Mouse (Mus musculus): ENCODE results near the gene Reln. TPM values are rescaled to one million over a fixed set of nuclear protein-coding genes. Genes with fewer than 3 reads are reported as not detected.

Gene Reln
- polyA plus RNA-seq, 1 experiment: 164 TPM

DNA sequence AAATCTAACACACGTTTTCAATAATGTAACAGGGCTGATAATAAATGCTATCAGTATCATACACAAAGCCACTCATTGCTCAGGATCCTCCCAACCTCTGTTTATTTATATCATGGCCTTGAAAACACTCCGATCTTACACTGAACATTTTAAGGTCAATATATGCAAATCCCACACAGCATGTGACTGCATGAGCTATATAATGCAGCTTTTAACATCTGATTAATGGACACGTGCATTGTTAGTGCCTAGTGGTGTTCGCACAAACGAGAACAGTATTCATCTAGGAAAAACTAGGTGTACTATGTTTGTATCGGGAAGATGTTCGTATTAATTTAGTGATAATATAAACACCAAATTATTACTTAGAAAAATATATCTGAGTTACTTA, 395.0 kb downstream of the Reln start:
- 73% methylated on average over 7 of the region's 7 CpGs for WGBS

DNA sequence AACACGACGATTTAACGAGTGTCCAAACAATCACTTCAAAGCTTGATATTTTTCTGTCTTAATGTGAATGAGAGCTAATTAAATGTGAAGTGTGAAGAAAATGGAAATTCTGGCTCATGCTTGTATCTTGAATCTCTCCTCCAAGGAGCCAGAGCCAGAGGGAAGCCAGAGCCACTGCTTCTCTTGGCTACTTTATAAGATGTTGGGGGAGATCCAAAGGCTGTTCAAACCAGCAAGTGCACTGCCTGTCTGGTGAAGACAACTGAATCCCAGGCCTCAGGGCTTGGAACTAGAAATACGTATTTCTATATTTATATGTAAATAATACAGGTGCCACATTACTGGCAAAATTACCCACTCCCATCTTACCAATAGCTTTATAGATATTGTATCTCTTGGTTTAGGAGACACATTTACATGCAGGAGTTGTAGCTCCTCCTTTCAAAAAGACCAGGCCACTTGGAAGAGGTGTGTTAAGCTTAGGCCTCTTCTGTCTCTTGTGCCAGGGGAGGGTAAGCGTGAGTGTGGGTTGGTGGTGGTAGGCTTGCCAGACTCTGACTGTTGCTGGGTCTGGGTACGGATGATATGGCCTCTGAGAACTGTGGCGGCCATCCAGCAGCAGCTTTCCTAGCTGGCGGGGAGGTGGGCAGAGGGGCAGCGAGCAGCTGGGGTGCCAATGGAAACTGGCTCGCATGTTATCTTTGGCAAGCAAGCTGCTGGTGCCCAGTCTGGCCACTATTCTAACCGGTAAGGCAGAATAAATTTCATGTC, 395.6 kb downstream of the Reln start:
- Histone ChIP-seq H3K4me1 (ENCODE audit: control insufficient read depth, insufficient read depth, low read length) (no peaks in the 10 kb centered on the region), H3K27ac (ENCODE audit: insufficient read depth, low read depth, low read length) (no peak overlapping the region), H3K4me3 (ENCODE audit: insufficient read depth, low read depth, low read length) (no peak overlapping the region)
- no peak for TF ChIP-seq POLR2A (IDR thresholded peaks at IDR 0.05; ENCODE audit: insufficient read depth, low read depth, low read length)
- TF ChIP-seq CTCF (IDR thresholded peaks at IDR 0.05; ENCODE audit: insufficient read depth, low read depth, low read length): no peak
- 66% methylated on average over 11 of the region's 11 CpGs for WGBS

More for the DNA sequence above, 395.0 kb downstream of the Reln start:
- H3K4me1 ChIP-seq (ENCODE audit: control insufficient read depth, insufficient read depth, low read length): no peaks in the 10 kb centered on the region
- TF ChIP-seq POLR2A (IDR thresholded peaks at IDR 0.05; ENCODE audit: insufficient read depth, low read depth, low read length) (no peak), CTCF (IDR thresholded peaks at IDR 0.05; ENCODE audit: insufficient read depth, low read depth, low read length) (no peak)
- no peak overlapping the region for H3K27ac ChIP-seq (ENCODE audit: insufficient read depth, low read depth, low read length)
- no peak overlapping the region for H3K4me3 ChIP-seq (ENCODE audit: insufficient read depth, low read depth, low read length)

DNA sequence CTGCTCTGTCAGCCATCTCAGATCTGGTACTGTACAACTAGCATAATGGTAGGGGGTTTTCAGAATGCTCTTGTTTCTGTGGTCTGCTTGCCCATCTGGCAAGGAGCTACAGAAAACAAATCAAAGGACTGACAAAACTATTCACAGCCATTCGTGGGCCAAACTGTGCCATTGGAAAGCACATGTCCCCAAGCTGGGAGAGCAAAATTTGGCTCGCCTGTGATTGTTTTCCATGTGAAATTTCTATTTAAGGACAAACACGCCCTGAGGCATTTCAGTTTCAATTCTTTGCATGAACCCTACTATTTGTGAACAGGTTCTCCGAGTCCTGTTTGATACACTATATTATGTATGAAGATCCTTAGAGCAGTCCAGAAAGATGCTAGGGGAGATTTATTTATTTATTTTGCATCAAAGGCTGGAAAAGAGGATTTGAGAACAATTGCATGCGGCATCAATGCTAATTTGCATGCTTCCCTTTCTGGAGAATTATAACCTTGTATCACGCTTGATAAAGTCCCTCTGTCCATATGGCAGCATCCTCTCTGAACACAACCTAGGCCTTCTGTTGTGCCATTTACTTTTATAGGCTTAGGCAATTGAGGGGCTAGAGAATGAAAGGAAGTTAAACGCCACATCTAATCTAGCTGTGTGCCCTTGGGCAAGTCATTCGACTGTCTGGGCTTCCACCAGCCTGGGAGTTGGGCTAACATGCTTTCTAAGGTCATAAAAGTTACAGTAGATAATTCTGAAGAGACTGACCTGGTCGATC, 396.7 kb downstream of the Reln start:
- no peak overlapping the region for H3K4me3 ChIP-seq (ENCODE audit: insufficient read depth, low read depth, low read length)
- no peak for TF ChIP-seq POLR2A (IDR thresholded peaks at IDR 0.05; ENCODE audit: insufficient read depth, low read depth, low read length)
- TF ChIP-seq CTCF (IDR thresholded peaks at IDR 0.05; ENCODE audit: insufficient read depth, low read depth, low read length): no peak
- no peak overlapping the region for H3K27ac ChIP-seq (ENCODE audit: insufficient read depth, low read depth, low read length)
- WGBS: 70% methylated on average over 9 of the region's 9 CpGs
- H3K4me1 ChIP-seq (ENCODE audit: control insufficient read depth, insufficient read depth, low read length): no peaks in the 10 kb centered on the region

DNA sequence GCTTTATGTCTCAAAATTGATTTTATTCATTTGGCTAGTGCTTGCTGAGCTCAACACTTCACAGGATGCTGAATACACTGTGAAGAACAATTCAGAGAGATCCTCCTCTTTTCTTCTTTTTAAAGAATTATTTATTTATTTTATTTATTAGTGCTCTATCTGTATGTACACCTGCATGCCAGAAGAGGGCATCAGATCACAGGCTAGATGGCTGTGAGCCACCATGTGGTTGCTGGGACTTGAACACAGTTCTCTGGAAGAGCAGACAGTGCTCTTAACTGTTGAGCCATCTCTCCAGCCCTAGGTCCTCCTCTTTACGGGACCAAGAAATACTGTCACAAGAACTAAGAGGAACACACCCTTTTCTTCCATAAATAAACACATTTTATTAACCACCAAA, 399.9 kb downstream of the Reln start:
- WGBS: 97% methylated on average over 1 of the region's 1 CpGs
- Histone ChIP-seq H3K4me3 (ENCODE audit: insufficient read depth, low read depth, low read length) (no peak overlapping the region), H3K27ac (ENCODE audit: insufficient read depth, low read depth, low read length) (no peak overlapping the region), H3K4me1 (ENCODE audit: control insufficient read depth, insufficient read depth, low read length) (no peaks in the 10 kb centered on the region)
- no peak for TF ChIP-seq CTCF (IDR thresholded peaks at IDR 0.05; ENCODE audit: insufficient read depth, low read depth, low read length)
- TF ChIP-seq POLR2A (IDR thresholded peaks at IDR 0.05; ENCODE audit: insufficient read depth, low read depth, low read length): no peak

DNA sequence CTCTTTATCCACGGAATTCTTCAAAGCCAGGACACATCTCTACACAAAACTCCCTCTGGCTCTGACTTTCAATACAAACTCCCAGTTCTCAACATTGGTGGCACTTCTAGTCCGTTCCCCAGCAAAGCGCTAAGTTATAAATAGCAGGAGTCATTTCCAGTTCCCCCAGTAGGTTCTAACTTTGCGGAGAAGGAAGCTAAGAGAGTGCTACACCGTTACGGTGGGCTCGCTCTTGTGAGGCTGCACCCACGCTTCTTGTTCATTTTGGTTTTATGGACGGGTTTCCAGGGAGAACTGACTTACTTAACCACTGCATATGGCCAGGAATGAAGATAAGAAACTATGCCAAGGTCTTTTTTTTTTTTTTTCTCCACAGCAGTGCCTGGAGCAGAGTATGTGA, 405.1 kb downstream of the Reln start:
- Histone ChIP-seq H3K4me3 (ENCODE audit: insufficient read depth, low read depth, low read length) (no peak overlapping the region), H3K27ac (ENCODE audit: insufficient read depth, low read depth, low read length) (no peak overlapping the region), H3K4me1 (ENCODE audit: control insufficient read depth, insufficient read depth, low read length) (no peaks in the 10 kb centered on the region)
- WGBS: 85% methylated on average over 9 of the region's 9 CpGs
- no peak for TF ChIP-seq POLR2A (IDR thresholded peaks at IDR 0.05; ENCODE audit: insufficient read depth, low read depth, low read length)
- TF ChIP-seq CTCF (IDR thresholded peaks at IDR 0.05; ENCODE audit: insufficient read depth, low read depth, low read length): no peak

DNA sequence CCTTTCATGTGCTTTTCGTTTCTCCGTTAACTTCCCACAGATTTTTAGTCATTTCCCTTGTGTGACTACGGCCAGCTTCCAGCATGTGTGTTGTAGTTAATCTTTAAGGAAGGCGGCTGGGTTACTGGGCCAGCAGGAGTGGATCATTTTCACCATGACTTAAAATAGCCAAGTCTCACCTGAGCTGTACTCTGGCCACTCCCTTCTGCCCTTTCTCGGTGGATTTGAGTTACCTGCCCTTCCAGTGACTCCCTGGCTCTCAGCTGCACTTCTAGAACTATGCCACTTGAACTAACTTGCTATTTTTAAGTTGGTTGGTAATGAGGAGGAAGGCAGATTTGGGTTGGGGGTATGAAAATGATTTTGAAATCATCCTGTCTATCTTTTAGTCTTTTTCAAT, 406.4 kb downstream of the Reln start:
- TF ChIP-seq CTCF (IDR thresholded peaks at IDR 0.05; ENCODE audit: insufficient read depth, low read depth, low read length) (no peak), POLR2A (IDR thresholded peaks at IDR 0.05; ENCODE audit: insufficient read depth, low read depth, low read length) (no peak)
- Histone ChIP-seq H3K27ac (ENCODE audit: insufficient read depth, low read depth, low read length) (no peak overlapping the region), H3K4me1 (ENCODE audit: control insufficient read depth, insufficient read depth, low read length) (no peaks in the 10 kb centered on the region; the same call in 1 of the 2 replicates), H3K4me3 (ENCODE audit: insufficient read depth, low read depth, low read length) (no peak overlapping the region)
- WGBS: 90% methylated on average over 5 of the region's 5 CpGs

DNA sequence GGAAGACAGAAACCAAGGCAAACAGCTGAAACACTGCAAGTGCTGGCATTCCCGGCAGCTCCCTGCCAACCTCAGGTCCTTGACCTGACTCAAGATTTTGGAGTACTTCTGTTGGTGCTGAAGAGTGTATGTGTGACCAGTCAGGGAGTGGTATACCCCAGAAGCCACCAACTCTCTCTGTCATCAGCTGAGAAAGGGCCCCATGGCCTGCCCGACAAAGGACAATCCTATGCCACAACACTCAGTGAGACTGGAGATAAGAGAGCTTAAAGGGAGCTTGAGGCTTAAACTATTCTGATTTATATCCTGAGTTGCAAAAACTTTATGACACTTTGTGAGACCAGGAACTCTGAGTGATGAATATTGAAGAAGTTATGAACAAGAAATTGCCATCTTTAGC, 407.9 kb downstream of the Reln start:
- 93% methylated on average over 2 of the region's 2 CpGs for WGBS
- Histone ChIP-seq H3K27ac (ENCODE audit: insufficient read depth, low read depth, low read length) (no peak overlapping the region), H3K4me1 (ENCODE audit: control insufficient read depth, insufficient read depth, low read length) (no peaks in the 10 kb centered on the region; the same call in 1 of the 2 replicates), H3K4me3 (ENCODE audit: insufficient read depth, low read depth, low read length) (no peak overlapping the region)
- TF ChIP-seq POLR2A (IDR thresholded peaks at IDR 0.05; ENCODE audit: insufficient read depth, low read depth, low read length): no peak
- no peak for TF ChIP-seq CTCF (IDR thresholded peaks at IDR 0.05; ENCODE audit: insufficient read depth, low read depth, low read length)

DNA sequence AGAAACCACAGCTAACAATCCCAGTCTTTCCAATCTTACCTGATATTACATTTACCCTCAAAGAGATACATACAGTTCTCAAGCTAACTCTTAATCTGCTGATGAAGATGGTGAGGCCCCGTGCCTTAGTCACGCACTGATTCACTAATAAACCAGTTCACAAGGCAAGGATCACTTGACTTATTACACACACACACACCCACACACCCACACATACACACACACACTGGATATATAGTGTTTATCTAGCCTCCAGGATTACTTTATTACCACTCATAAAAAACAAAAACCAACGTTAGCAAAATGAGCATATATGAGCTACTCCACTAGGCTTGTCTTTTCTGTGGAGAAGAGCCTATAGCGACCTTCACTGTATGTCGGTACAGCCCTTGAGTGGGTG, 408.4 kb downstream of the Reln start:
- H3K27ac ChIP-seq (ENCODE audit: insufficient read depth, low read depth, low read length): no peak overlapping the region
- TF ChIP-seq CTCF (IDR thresholded peaks at IDR 0.05; ENCODE audit: insufficient read depth, low read depth, low read length) (no peak), POLR2A (IDR thresholded peaks at IDR 0.05; ENCODE audit: insufficient read depth, low read depth, low read length) (no peak)

DNA sequence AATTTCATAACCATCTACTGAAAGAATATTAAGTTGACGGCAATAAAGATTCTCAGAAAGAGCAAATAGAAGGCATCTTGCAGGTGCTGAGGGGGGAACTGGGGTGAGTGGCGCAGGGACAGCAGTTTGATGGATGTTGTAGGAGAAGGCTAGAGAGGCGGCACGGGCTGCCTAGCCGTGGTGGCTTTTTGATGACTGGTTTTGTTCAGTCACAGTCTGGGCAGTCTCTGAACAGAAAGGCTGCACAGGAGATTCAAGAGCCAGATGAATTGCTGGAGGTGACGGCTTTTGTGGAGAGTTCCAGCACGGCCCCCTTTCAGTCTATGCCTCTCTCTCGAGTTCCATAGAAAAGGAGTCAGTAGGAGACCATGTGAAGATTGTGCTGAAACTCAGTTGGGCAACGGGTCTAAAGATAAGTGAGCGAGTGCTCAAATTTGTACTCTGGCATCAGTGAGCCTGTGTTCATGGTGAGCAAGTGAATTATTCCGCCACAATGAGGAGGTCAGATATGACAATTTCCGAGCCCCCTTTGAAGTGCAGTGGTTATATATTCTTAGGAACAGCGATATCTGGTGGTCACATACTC, 409.6 kb downstream of the Reln start:
- Histone ChIP-seq H3K27ac (ENCODE audit: insufficient read depth, low read depth, low read length) (no peak overlapping the region), H3K4me3 (ENCODE audit: insufficient read depth, low read depth, low read length) (no peak overlapping the region), H3K4me1 (ENCODE audit: control insufficient read depth, insufficient read depth, low read length) (no peaks in the 10 kb centered on the region; the same call in 1 of the 2 replicates)
- WGBS: 67% methylated on average over 13 of the region's 13 CpGs
- TF ChIP-seq POLR2A (IDR thresholded peaks at IDR 0.05; ENCODE audit: insufficient read depth, low read depth, low read length): no peak
- TF ChIP-seq CTCF (IDR thresholded peaks at IDR 0.05; ENCODE audit: insufficient read depth, low read depth, low read length): no peak

More for the DNA sequence above, 408.4 kb downstream of the Reln start:
- Histone ChIP-seq H3K4me3 (ENCODE audit: insufficient read depth, low read depth, low read length) (no peak overlapping the region), H3K4me1 (ENCODE audit: control insufficient read depth, insufficient read depth, low read length) (no peaks in the 10 kb centered on the region; the same call in 1 of the 2 replicates)
- WGBS: 80% methylated on average over 5 of the region's 5 CpGs
